Mouse (Mus musculus) c-Kit-positive CD71-positive TER-119-negative erythroid progenitor cells, embryonic 14.5 days (primary cell): ENCODE data around the gene P4htm.

Experiments
- DNase-seq: peaks from one replicate; pipeline ENCODE4 v3.0.0-alpha.2; 2013; ENCODE audit warnings: low read depth

P4htm gene

DNA sequence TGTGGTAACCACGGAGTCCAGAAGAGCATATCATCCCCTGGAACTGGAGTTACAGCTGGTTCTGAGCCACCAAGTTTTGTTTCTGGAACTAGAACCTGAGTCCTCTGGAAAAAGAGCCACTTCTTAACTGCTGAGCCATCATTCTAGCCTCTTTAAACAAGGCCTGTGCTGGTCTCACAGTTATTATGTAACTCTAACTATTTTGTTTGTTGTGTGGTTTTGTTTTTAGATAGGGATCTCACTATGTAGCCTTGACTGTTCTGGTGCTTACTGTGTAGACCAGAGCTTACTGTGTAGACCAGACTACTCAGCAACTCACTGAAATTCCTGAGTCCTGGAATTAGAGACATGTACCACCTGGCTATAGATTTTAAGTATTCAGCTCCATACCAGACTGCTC lies 50.6 kb downstream of the P4htm start:
- DNase-seq = no peak

GRCm38 (mm10) chr9:108545986-108546385 lies 51.5 kb downstream of the P4htm start:
- no peak for DNase-seq

DNA sequence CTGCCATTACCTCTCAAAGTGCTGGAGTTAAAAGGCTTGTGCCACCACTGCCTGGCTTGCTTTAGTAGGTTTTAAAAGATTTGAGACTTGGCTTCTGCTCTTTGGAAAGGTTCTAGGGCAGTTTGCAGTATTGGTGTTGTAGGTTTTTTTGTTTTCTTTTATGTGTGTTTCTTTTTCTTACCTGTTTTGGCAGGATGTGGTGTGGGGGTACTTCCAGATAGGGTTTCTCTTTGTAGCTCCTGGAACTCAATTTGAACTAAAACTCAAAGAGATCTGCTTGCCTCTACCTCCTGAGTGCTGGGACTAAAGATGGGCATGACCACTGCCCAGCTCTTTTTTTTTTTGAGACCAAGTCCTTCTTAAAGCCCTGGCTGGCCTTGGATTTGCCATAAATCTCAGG lies 56.6 kb downstream of the P4htm start:
- DNase-seq = no peak

- no peak for DNase-seq
Observed at GRCm38 (mm10) chr9:108531496-108531895, 66.0 kb downstream of the P4htm start.

DNA sequence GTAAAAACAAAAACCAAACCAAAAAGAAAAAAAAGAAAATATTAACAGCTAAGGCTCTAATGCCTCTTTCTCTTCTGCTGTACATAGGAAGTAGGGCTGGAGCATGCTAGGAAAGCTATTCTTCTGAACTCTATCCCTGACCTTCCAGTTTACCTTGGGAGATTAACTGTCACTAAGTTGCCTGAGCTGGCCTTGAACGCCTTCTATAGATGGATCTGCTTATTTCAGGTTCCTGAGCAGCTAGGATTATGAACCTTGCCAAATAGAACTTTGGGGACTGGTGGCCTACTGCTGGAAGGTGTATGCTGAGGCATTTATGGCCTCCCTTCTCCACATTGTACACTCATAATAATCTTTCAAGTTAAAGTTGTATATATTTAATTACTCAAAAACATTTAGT lies 66.5 kb downstream of the P4htm start:
- DNase-seq = no peak
